ENCODE assay signal across 19 mouse cellular contexts in genomic region chrX:130423134-130423533, GRCm38 (mm10).
DNase-seq lines count a peak whose midpoint lies in the region; ATAC-seq and TF ChIP-seq lines count a peak whose summit lies in the region.
"Had no signal": no experiment of that assay in that cellular context is flagged by ENCODE, and none has a peak within 500 bp of the region (broad histone marks: within the 10 kb centered on the region; RNA-seq: fewer than 3 reads in every experiment).

No protein-coding gene starts in this region.

- no peak for ATAC-seq in megakaryocyte, adult 5-6 weeks (ENCODE audit: poor library complexity, severe bottlenecking)
- ATAC-seq in G1E (ENCODE audit: extremely low read depth, insufficient number of reproducible peaks, low FRiP score, poor library complexity, severe bottlenecking) = 0 out of 2 replicates have a peak, but pooled peaks have one; percentile 36
- ATAC-seq: forebrain, embryonic 14.5 days; intestine, postnatal 0 days had no signal

- no peaks in the 10 kb centered on the region for H3K36me3 ChIP-seq in megakaryocyte, embryonic 14.5 days (replicated peaks; ENCODE audit: low read length)
- no peaks in the 10 kb centered on the region for H3K36me3 ChIP-seq in G1E (replicated peaks)
- H3K36me3 ChIP-seq: embryonic facial prominence, embryonic 10.5 days; heart, embryonic 15.5 days; hindbrain, embryonic 13.5 days had no signal

- no peak for DNase-seq in G1E (ENCODE audit: low spot score)
- DNase-seq in induced T-regulatory cell, adult 2 months (ENCODE audit: low read depth) = peak; percentile 8
- no peak for DNase-seq in layer of hippocampus, postnatal 10 days (ENCODE audit: low spot score in 2 of 2)
- DNase-seq in cerebellum, postnatal 25 days = no peak
- DNase-seq in adrenal gland, adult 18-20 months (ENCODE audit: low spot score in 2 of 2) = no peak
- DNase-seq: adrenal gland, postnatal 25 days; cerebellum, adult 18-20 months; cerebellum, adult 9-11 months; gastrocnemius, postnatal 10 days; heart, adult 18-20 months; heart, postnatal 14 days had no signal

- H3K4me3 ChIP-seq in megakaryocyte, embryonic 14.5 days (replicated peaks) = peak overlapping the region; percentile 60
- peak overlapping the region; percentile 46; the same call in 1 of the 2 replicates for H3K4me3 ChIP-seq in G1E (ENCODE audit: low read depth, low read length)
- H3K4me3 ChIP-seq: embryonic facial prominence, embryonic 10.5 days; heart, embryonic 15.5 days; hindbrain, embryonic 13.5 days had no signal

- no peaks in the 10 kb centered on the region; the same call in 1 of the 2 replicates for H3K4me1 ChIP-seq in megakaryocyte, embryonic 14.5 days
- peaks cover 2% of the 10 kb centered on the region; the same call in 1 of the 2 replicates for H3K4me1 ChIP-seq in G1E (ENCODE audit: insufficient read depth, low read depth, low read length)
- H3K4me1 ChIP-seq: embryonic facial prominence, embryonic 10.5 days; heart, embryonic 15.5 days; hindbrain, embryonic 13.5 days had no signal

- no peaks in the 10 kb centered on the region for H3K9me3 ChIP-seq in megakaryocyte, embryonic 14.5 days
- no peaks in the 10 kb centered on the region for H3K9me3 ChIP-seq in G1E (replicated peaks)
- H3K9me3 ChIP-seq: embryonic facial prominence, embryonic 10.5 days; heart, embryonic 15.5 days; hindbrain, embryonic 13.5 days had no signal

- TF ChIP-seq CTCF in G1E (IDR thresholded peaks at IDR 0.05; ENCODE audit: low read depth, low read length) = no peak

- H3K27me3 ChIP-seq in megakaryocyte, embryonic 14.5 days (replicated peaks) = no peaks in the 10 kb centered on the region
- H3K27me3 ChIP-seq in G1E (ENCODE audit: insufficient read depth, low read length) = no peaks in the 10 kb centered on the region
- H3K27me3 ChIP-seq: CH12.LX; heart, embryonic 15.5 days; hindbrain, embryonic 13.5 days had no signal
